34 mouse cellular contexts compared by ENCODE assay signal in the genomic region with DNA sequence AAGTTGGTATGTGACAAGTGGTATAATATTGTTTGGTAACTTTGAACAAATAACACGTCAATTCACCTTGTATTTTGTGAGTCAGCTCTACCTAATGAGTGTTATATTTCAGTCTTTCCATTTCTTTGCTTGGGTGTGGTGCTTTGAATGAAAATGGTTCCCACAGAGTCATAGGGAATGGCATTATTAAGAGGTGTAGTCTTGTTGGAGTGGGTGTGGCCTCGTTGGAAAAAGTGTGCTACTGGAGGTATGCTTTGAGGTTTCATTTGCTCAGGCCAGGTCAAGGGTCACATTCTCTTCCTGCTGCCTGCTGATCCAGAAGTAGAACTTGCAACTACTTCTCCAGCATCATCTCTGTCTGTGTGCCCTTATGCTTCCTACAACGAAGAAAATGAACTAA.
"Had no signal": no experiment of that assay in that cellular context is flagged by ENCODE, and none has a peak within 500 bp of the region (broad histone marks: within the 10 kb centered on the region; RNA-seq: fewer than 3 reads in every experiment).

No protein-coding gene starts in this region.

- H3K36me3 ChIP-seq: heart, embryonic 10.5 days; heart, embryonic 12.5 days; heart, embryonic 13.5 days; heart, embryonic 15.5 days; hindbrain, embryonic 10.5 days; hindbrain, embryonic 12.5 days; hindbrain, embryonic 13.5 days; hindbrain, embryonic 15.5 days; intestine, embryonic 15.5 days; kidney, embryonic 15.5 days had no signal

- H3K9me3 ChIP-seq: heart, embryonic 10.5 days; heart, embryonic 12.5 days; heart, embryonic 13.5 days; heart, embryonic 15.5 days; hindbrain, embryonic 10.5 days; hindbrain, embryonic 12.5 days; hindbrain, embryonic 13.5 days; hindbrain, embryonic 15.5 days; intestine, embryonic 15.5 days; kidney, embryonic 15.5 days had no signal

- H3K9ac ChIP-seq: heart, embryonic 12.5 days; heart, embryonic 13.5 days; heart, embryonic 15.5 days; hindbrain, embryonic 12.5 days; hindbrain, embryonic 13.5 days; hindbrain, embryonic 14.5 days; hindbrain, embryonic 15.5 days; intestine, embryonic 15.5 days; kidney, embryonic 15.5 days had no signal

- H3K27ac ChIP-seq: heart, embryonic 10.5 days; heart, embryonic 13.5 days; heart, embryonic 15.5 days; hindbrain, embryonic 10.5 days; hindbrain, embryonic 12.5 days; hindbrain, embryonic 13.5 days; hindbrain, embryonic 14.5 days; hindbrain, embryonic 15.5 days; hindbrain, postnatal 0 days; intestine, embryonic 15.5 days; kidney, embryonic 15.5 days; kidney, postnatal 0 days; layer of hippocampus, adult 2 months had no signal

- H3K27me3 ChIP-seq: heart, embryonic 12.5 days; heart, embryonic 13.5 days; heart, embryonic 15.5 days; hindbrain, embryonic 12.5 days; hindbrain, embryonic 13.5 days; hindbrain, embryonic 15.5 days; intestine, embryonic 15.5 days; kidney, embryonic 15.5 days had no signal

- H3K4me3 ChIP-seq: heart, embryonic 10.5 days; heart, embryonic 12.5 days; heart, embryonic 13.5 days; heart, embryonic 15.5 days; hindbrain, embryonic 10.5 days; hindbrain, embryonic 12.5 days; hindbrain, embryonic 13.5 days; hindbrain, embryonic 15.5 days; intestine, embryonic 15.5 days; kidney, embryonic 15.5 days; layer of hippocampus, adult 2 months had no signal

- DNase-seq: heart, postnatal 10 days; heart, postnatal 14 days; heart, postnatal 36 days; heart, postnatal 4 days; kidney, adult 11 months; kidney, adult 18-20 months; kidney, adult 2 months; kidney, adult 8-10 months; kidney, adult 9 months; kidney, postnatal 10 days; kidney, postnatal 14 days; kidney, postnatal 25 days; kidney, postnatal 36 days; kidney, postnatal 4 days; layer of hippocampus, adult 9-11 months; layer of hippocampus, postnatal 36 days had no signal

- H3K4me1 ChIP-seq: hindbrain, embryonic 10.5 days; hindbrain, embryonic 12.5 days; hindbrain, embryonic 13.5 days; hindbrain, embryonic 15.5 days had no signal

- ATAC-seq: hindbrain, embryonic 16.5 days; hindbrain, postnatal 0 days; inflammation-experienced regulatory T-cells, adult 6 months; intestine, embryonic 15.5 days; intestine, postnatal 0 days had no signal

- H3K4me2 ChIP-seq: heart, embryonic 11.5 days; heart, embryonic 12.5 days; heart, embryonic 13.5 days; heart, embryonic 15.5 days; hindbrain, embryonic 12.5 days; hindbrain, embryonic 13.5 days; hindbrain, embryonic 14.5 days; hindbrain, embryonic 15.5 days; intestine, embryonic 15.5 days; kidney, embryonic 15.5 days had no signal
